Mouse (Mus musculus) stomach, embryonic 15.5 days (tissue): Measurements from ENCODE around the gene Mcur1. TPM values are rescaled to one million over a fixed set of nuclear protein-coding genes. Genes with fewer than 3 reads are reported as not detected.

Experiments used
- ATAC-seq: fragments of 200-750 bp; cut with Nextera tagmentation; 2 replicates; pipeline ENCODE4 v1.8.0; 2017; ENCODE audit warnings: low read depth, moderate number of reproducible peaks, moderate TSS enrichment; ENCODE audit not compliant: insufficient read depth, low FRiP score
- H3K27ac ChIP-seq: fragments of 300-500 bp; sonication (generic); 2 replicates; pipeline ENCODE4 v1.5.1; 2015; ENCODE audit warnings: mild to moderate bottlenecking, inconsistent platforms
- H3K27me3 ChIP-seq: fragments of 300-500 bp; sonication (generic); replicated peaks from 2 replicates; pipeline ENCODE4 v1.6.1; 2015; ENCODE audit warnings: inconsistent platforms
- H3K36me3 ChIP-seq: fragments of 300-500 bp; sonication (generic); 2 replicates; pipeline ENCODE4 v1.6.1; 2015; ENCODE audit warnings: inconsistent platforms
- H3K4me1 ChIP-seq: fragments of 300-500 bp; sonication (generic); 2 replicates; pipeline ENCODE4 v1.6.1; 2015; ENCODE audit warnings: inconsistent platforms
- H3K4me2 ChIP-seq: fragments of 300-500 bp; sonication (generic); 2 replicates; pipeline ENCODE4 v1.6.1; 2015; ENCODE audit warnings: mild to moderate bottlenecking, inconsistent platforms
- H3K4me3 ChIP-seq: fragments of 300-500 bp; sonication (generic); replicated peaks from 2 replicates; pipeline ENCODE4 v1.5.1; 2015; ENCODE audit warnings: inconsistent platforms
- H3K9ac ChIP-seq: fragments of 300-500 bp; sonication (generic); 2 replicates; pipeline ENCODE4 v1.6.1; 2015; ENCODE audit warnings: inconsistent platforms
- H3K9me3 ChIP-seq: fragments of 300-500 bp; sonication (generic); 2 replicates; pipeline ENCODE4 v1.6.1; 2016; ENCODE audit warnings: inconsistent platforms
- WGBS: fragments of 180-500 bp; shearing (Covaris S2); methylation state at CpG from one replicate; pipeline ENCODE4 v1.1.7; 2015; 5-methylcytosine and 5-hydroxymethylcytosine counted together
- polyA plus RNA-seq: library from polyadenylated mRNA; unstranded; fragments of >200 nt; fragmentation: Nextera tagmentation; extraction: Ambion mirVana; gene quantifications from 2 replicates; pipeline ENCODE4 v1.2.1, GENCODE M21; 2015

Mcur1 gene
- polyA plus RNA-seq, 1 experiment from 2014 or later, result 12.7 TPM

DNA sequence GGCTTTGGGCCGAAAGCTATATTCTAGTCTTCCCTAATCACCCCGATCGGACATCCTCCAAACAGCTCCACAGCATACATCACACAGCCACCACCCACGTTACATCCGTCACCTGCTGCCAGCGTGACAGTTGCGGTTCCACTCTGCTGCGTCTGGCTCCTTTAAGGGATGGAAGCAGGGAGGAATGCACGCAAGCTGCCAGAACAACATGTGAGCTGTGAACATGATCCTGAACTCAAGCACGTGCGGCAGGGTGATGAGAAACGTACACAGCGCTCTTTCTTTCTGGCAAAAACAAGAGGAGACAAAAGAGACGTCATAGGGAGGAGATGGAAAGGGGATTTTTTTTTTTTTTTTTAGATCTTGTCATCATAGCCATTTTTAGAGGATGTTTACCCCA is 61.1 kb downstream of the Mcur1 start:
- H3K27me3 ChIP-seq, result no peaks in the 10 kb centered on the region
- ATAC-seq, result no peak
- WGBS, result 56% methylated on average over 14 of the region's 14 CpGs
- no peak overlapping the region for H3K27ac ChIP-seq
- 0 out of 2 replicates have a peak, but pooled peaks cover 6% of the 10 kb centered on the region for H3K4me1 ChIP-seq
- no peak overlapping the region for H3K4me2 ChIP-seq
- H3K9me3 ChIP-seq, result no peaks in the 10 kb centered on the region
- no peaks in the 10 kb centered on the region for H3K36me3 ChIP-seq
- no peak overlapping the region for H3K9ac ChIP-seq
- H3K4me3 ChIP-seq, result no peak overlapping the region

DNA sequence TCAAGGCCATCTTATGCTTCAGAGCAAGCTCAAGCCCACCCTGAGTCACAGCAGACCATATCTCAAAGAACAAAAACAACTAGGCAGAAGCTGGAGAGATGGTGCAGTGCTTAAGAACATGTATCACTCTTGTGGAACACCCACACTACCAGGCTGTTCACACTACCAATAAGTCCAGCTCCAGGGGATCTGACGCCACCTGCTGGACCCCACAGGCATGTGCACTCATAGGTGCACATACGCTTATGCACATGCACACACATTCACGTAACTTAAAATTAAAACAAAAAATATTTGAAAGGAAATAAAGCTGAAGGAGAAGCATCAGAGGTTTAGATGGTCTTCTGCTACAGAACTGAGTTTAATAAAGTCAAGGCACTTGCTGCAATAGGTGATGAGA is 62.2 kb downstream of the Mcur1 start:
- Histone ChIP-seq H3K4me3 (no peak overlapping the region), H3K9ac (no peak overlapping the region), H3K27me3 (no peaks in the 10 kb centered on the region), H3K4me2 (no peak overlapping the region), H3K36me3 (no peaks in the 10 kb centered on the region), H3K27ac (no peak overlapping the region), H3K4me1 (no peaks in the 10 kb centered on the region), H3K9me3 (no peaks in the 10 kb centered on the region)
- 96% methylated on average over 3 of the region's 3 CpGs for WGBS
- ATAC-seq, result no peak

DNA sequence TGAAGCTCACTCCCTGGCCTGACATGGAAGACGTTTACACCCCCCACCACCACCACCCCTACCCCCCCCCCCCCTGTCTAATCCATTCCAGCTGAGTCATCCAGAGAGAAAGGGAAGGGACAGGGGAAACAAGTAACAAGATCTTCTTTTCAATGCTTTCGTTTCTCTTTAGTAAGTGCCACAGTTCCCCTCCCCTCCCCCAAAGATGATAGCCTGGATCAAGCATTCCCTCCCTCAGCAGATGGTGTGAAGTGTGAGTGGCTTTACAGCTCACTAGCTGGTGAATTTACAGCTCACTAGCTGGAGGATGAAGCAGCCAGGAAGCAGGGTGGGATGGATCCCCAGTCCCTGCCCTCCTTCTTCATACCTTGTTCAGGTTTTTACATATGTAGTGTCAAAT is 63.3 kb downstream of the Mcur1 start:
- H3K9ac ChIP-seq, result no peak overlapping the region
- no peak overlapping the region for H3K4me2 ChIP-seq
- no peaks in the 10 kb centered on the region for H3K36me3 ChIP-seq
- no peak overlapping the region for H3K27ac ChIP-seq
- H3K9me3 ChIP-seq, result no peaks in the 10 kb centered on the region
- ATAC-seq, result no peak
- no peak overlapping the region for H3K4me3 ChIP-seq
- no peaks in the 10 kb centered on the region for H3K4me1 ChIP-seq
- 38% methylated on average over 2 of the region's 2 CpGs for WGBS
- H3K27me3 ChIP-seq, result no peaks in the 10 kb centered on the region

DNA sequence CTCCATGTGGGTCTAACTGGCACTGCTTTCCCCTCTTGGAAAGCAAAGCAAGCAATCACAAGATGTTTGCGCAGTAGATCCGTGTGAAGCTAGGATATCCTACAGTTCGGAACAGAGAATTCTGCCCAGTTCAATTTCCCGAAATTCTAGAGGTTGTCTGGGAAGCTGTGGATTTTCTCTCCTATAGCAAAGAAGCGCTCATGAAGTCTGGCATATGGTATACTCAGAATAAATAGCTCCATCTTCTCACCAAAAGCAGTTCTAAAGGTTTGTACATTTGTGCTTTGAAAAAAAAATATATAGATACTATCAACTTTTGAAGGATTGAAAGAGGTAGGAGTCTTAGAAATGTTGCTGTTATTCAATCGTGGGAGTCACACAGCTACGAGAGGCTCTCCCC is 64.3 kb downstream of the Mcur1 start:
- no peak overlapping the region for H3K9ac ChIP-seq
- no peaks in the 10 kb centered on the region for H3K9me3 ChIP-seq
- WGBS, result 88% methylated on average over 7 of the region's 7 CpGs
- ATAC-seq, result no peak
- no peaks in the 10 kb centered on the region for H3K36me3 ChIP-seq
- H3K4me1 ChIP-seq, result no peaks in the 10 kb centered on the region
- H3K27ac ChIP-seq, result no peak overlapping the region
- H3K4me3 ChIP-seq, result no peak overlapping the region
- H3K4me2 ChIP-seq, result no peak overlapping the region
- no peaks in the 10 kb centered on the region for H3K27me3 ChIP-seq

DNA sequence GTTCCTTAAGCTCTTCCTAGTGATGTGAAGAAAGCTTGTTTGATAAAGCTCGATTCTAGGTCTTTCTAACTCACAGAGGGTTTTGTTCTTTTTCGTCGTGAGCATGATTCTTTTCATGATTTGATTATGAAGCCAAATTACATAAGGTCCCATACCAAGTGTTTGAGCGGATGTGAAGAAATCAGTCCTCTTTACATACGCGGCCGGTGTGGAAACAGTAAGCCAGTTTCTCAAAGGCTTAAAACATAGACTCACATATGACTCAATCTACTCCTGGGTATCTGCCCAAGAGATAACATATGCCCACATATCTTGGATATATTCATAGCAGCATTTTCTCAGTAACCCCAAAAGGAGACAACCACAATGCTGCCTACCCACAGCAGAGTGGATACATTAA is 66.3 kb downstream of the Mcur1 start:
- Histone ChIP-seq H3K9me3 (no peaks in the 10 kb centered on the region), H3K4me2 (no peak overlapping the region), H3K4me1 (no peaks in the 10 kb centered on the region), H3K27ac (peak overlapping the region; percentile 28; the same call in 1 of the 2 replicates), H3K9ac (no peak overlapping the region), H3K27me3 (no peaks in the 10 kb centered on the region), H3K4me3 (no peak overlapping the region), H3K36me3 (no peaks in the 10 kb centered on the region)
- no peak for ATAC-seq
- WGBS, result 77% methylated on average over 7 of the region's 7 CpGs

DNA sequence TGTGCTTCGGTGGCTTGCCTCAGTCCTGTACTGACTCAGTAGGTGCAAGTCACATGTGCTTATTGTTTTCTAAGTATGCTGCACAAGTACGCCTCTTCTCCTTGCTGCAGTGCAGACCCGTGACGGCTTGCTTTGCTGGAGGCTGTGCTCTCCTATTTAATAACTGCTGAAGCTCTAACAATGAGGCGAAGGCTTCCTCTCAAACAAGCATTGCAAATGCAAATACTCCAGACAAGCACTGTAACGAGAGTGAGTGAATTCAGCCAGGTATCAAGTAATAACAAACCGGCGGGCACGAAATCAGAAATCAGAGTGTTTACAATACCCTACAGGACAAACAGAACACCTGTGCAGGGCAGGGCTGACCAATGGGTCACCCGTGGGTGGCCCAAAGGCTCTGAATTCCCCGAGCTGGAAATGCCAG is 66.9 kb downstream of the Mcur1 start:
- WGBS, result 53% methylated on average over 11 of the region's 11 CpGs
- H3K27ac ChIP-seq, result no peak overlapping the region; the same call in 1 of the 2 replicates
- H3K4me2 ChIP-seq, result 0 out of 2 replicates have a peak overlapping the region, but pooled peaks have one; percentile 0
- H3K9me3 ChIP-seq, result no peaks in the 10 kb centered on the region
- no peaks in the 10 kb centered on the region for H3K4me1 ChIP-seq
- H3K4me3 ChIP-seq, result no peak overlapping the region
- H3K9ac ChIP-seq, result no peak overlapping the region
- no peaks in the 10 kb centered on the region for H3K27me3 ChIP-seq
- peak; percentile 31; the same call in 1 of the 2 replicates for ATAC-seq
- H3K36me3 ChIP-seq, result no peaks in the 10 kb centered on the region

Other genes starting within 250 kb of the Mcur1 start
- gene Sirt5, start 194.7 kb downstream of the Mcur1 start, polyA plus RNA-seq, result 16.7 and 18.7 TPM in 2 replicates
- gene Nol7, start 161.8 kb downstream of the Mcur1 start, polyA plus RNA-seq, result 148 and 156 TPM in 2 replicates
- 8.9 and 9.6 TPM in 2 replicates for gene Ranbp9, start 78.9 kb downstream of the Mcur1 start, polyA plus RNA-seq
- gene Rnf182, start 55.5 kb upstream of the Mcur1 start, polyA plus RNA-seq, result 2.4 and 2.7 TPM in 2 replicates
- gene Cd83, start 224.6 kb upstream of the Mcur1 start, polyA plus RNA-seq, result 9.0 and 11.4 TPM in 2 replicates